Mouse (Mus musculus): Measurements from ENCODE around the gene Hnrnph1. TPM values are rescaled to one million over a fixed set of nuclear protein-coding genes. Genes with fewer than 3 reads are reported as not detected.

Hnrnph1 gene
- polyA plus RNA-seq, 1 experiment from 2014 or later: 98.4 TPM

GRCm38 (mm10) chr11:50403367-50404014 is 26.7 kb downstream of the Hnrnph1 start:
- H3K79me2 ChIP-seq (ENCODE audit: inconsistent target): no peaks in the 10 kb centered on the region
- 92% methylated on average over 10 of the region's 10 CpGs for WGBS (ENCODE audit: missing documents)
- peaks cover 85% of the 10 kb centered on the region for H3K36me3 ChIP-seq (ENCODE audit: inconsistent target)
- no peak overlapping the region for H3K27ac ChIP-seq
- no peak overlapping the region for H3K4me3 ChIP-seq (ENCODE audit: inconsistent target)

DNA sequence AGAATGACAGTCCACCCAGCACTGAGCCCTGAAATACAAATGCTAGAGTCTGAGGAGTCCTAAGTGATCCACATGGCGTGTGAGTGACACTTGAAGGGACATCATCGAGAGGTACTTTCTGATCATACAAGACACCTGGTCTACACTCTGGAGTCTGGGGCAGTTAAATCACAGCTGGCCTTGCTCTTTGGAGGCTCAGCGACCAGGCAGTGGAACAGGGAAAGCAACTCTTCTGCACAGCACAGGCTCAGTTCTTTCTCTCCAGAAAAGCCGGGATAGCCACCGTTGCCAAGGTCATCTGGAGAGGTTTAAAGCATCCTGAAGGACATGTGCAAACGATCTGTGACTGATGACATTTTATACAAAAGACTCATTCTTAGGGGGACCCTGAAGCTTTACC is 30.4 kb downstream of the Hnrnph1 start:
- WGBS (ENCODE audit: missing documents): 98% methylated on average over 6 of the region's 6 CpGs
- H3K79me2 ChIP-seq (ENCODE audit: inconsistent target): no peaks in the 10 kb centered on the region
- no peak overlapping the region for H3K27ac ChIP-seq
- H3K36me3 ChIP-seq (ENCODE audit: inconsistent target): peaks cover 70% of the 10 kb centered on the region
- H3K4me3 ChIP-seq (ENCODE audit: inconsistent target): no peak overlapping the region

- no peak overlapping the region for H3K27ac ChIP-seq
These were observed 38.9 kb downstream of the Hnrnph1 start for GRCm38 (mm10) chr11:50415563-50416241.

DNA sequence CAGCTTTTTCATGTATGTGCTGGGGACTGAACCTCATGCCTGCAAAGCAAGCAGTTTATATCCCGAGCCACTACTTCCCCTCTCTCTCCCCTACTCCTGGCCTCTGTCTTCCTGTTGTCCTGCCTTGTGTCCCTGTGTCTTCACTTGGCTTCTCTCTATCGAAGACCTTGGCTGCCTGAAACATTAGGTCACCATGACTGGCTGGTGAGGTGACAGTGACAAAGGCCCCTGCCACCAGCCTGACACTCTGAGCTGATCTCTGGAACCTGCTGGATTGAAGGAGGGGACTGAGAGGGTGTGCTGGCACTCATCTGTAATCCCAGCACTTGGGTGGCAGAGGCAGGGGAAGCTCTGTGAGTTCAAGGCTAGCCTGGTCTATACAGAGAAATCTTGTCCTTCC is 41.1 kb downstream of the Hnrnph1 start:
- H3K79me2 ChIP-seq (ENCODE audit: inconsistent target): peaks cover 9% of the 10 kb centered on the region; the same call in 1 of the 2 replicates
- no peak overlapping the region for H3K27ac ChIP-seq
- WGBS (ENCODE audit: missing documents): 61% methylated on average over 2 of the region's 2 CpGs
- H3K4me3 ChIP-seq (ENCODE audit: inconsistent target): no peak overlapping the region
- peaks cover 48% of the 10 kb centered on the region for H3K36me3 ChIP-seq (ENCODE audit: inconsistent target)

More at GRCm38 (mm10) chr11:50415563-50416241, 38.9 kb downstream of the Hnrnph1 start:
- H3K4me3 ChIP-seq (ENCODE audit: inconsistent target): no peak overlapping the region
- no peaks in the 10 kb centered on the region for H3K79me2 ChIP-seq (ENCODE audit: inconsistent target)
- WGBS (ENCODE audit: missing documents): 51% methylated on average over 6 of the region's 6 CpGs
- peaks cover 55% of the 10 kb centered on the region for H3K36me3 ChIP-seq (ENCODE audit: inconsistent target)

DNA sequence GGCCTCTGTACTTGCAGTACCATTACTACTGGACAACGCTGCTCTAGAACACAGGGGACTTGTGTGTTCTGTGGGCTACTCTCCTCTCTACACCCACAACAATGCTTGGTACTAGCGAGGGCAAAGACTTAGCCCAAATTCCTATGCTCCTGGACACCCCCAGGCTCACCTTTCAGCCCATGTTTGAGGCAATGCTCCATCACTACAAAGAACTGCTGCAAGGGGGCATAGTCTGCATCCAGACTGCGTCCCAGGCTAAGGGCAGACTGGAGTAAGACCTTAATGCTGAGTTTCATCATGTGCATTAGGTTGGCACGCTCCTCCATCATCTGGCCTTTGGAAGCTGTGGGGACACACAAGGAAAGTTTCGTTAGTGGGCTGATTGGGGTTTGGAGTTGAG is 44.7 kb downstream of the Hnrnph1 start:
- H3K4me3 ChIP-seq (ENCODE audit: inconsistent target): no peak overlapping the region
- WGBS (ENCODE audit: missing documents): 87% methylated on average over 5 of the region's 5 CpGs
- peaks cover 45% of the 10 kb centered on the region for H3K79me2 ChIP-seq (ENCODE audit: inconsistent target)
- no peak overlapping the region for H3K27ac ChIP-seq
- H3K36me3 ChIP-seq (ENCODE audit: inconsistent target): peaks cover 31% of the 10 kb centered on the region

- no peak overlapping the region for H3K27ac ChIP-seq
These were observed 45.4 kb downstream of the Hnrnph1 start for GRCm38 (mm10) chr11:50421934-50422780.

GRCm38 (mm10) chr11:50426056-50426455 is 49.3 kb downstream of the Hnrnph1 start:
- WGBS (ENCODE audit: missing documents): 95% methylated on average over 4 of the region's 4 CpGs
- Histone ChIP-seq H3K27ac (no peak overlapping the region), H3K79me2 (ENCODE audit: inconsistent target) (peaks cover 85% of the 10 kb centered on the region), H3K36me3 (ENCODE audit: inconsistent target) (peaks cover 8% of the 10 kb centered on the region; the same call in 1 of the 2 replicates), H3K4me3 (ENCODE audit: inconsistent target) (no peak overlapping the region)

More at GRCm38 (mm10) chr11:50421934-50422780, 45.4 kb downstream of the Hnrnph1 start:
- WGBS (ENCODE audit: missing documents): 43% methylated on average over 21 of the region's 22 CpGs
- H3K79me2 ChIP-seq (ENCODE audit: inconsistent target): peaks cover 52% of the 10 kb centered on the region
- no peak overlapping the region for H3K4me3 ChIP-seq (ENCODE audit: inconsistent target)
- H3K36me3 ChIP-seq (ENCODE audit: inconsistent target): peaks cover 24% of the 10 kb centered on the region

GRCm38 (mm10) chr11:50430277-50431133 is 53.7 kb downstream of the Hnrnph1 start, which contains the start of gene Rufy1:
Gene Rufy1 (minus strand): TSS chr11:50431125.
- peak within 1 kb of the TSS; percentile 60 for H3K4me3 ChIP-seq (ENCODE audit: inconsistent target)
- peaks cover 50% of the 10 kb centered on the region for H3K79me2 ChIP-seq (ENCODE audit: inconsistent target)
- H3K27ac ChIP-seq: peak within 1 kb of the TSS; percentile 89
- WGBS (ENCODE audit: missing documents): under 1% methylated on average over 87 of the region's 90 CpGs
- H3K36me3 ChIP-seq (ENCODE audit: inconsistent target): no peaks in the 10 kb centered on the region

DNA sequence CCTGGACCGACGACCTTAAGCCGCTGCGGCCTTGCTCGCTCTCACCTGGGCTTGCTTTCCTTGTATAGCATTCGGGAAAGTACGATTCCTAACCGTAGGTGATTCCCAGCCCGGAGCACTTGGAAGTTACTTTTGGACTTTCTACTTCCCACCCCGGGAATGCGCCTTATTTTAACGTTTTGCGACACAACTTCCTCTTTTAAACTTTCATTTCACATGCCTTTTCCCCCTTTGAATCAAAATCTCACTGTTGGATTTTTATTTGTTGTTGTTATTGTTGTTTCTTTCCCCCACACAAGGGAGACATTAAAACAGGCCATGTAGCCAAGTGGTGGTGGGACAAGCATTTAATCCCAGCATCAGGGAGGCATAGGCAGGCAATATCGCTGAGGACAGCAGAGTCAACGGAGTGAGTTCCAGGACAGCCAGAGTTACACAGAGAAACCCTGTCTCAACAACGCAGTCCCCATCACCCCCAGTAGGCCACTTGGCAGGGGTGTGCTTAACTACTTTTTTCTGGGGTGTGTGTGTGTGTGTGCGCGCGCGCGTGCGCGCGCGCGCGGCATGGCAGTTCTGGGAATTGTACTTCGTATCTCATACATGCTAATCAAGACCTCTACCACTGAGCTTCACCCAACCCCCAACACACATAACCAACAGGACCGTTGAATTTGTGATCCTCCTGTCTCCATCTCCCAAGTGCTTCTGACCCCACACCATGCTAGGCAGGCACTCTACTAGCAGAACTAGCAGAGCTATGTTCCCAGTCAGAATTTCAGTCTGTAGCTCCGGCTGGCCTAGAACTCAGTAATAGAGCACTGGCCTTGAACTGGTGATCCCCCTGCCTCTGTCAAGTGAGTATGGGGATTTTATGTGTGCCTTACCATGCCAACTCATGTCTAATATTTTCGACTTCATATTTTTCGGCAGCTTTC is 54.6 kb downstream of the Hnrnph1 start:
- Histone ChIP-seq H3K27ac (peak overlapping the region; percentile 89), H3K79me2 (ENCODE audit: inconsistent target) (peaks cover 41% of the 10 kb centered on the region), H3K36me3 (ENCODE audit: inconsistent target) (no peaks in the 10 kb centered on the region), H3K4me3 (ENCODE audit: inconsistent target) (peak overlapping the region; percentile 48)
- 23% methylated on average over 27 of the region's 32 CpGs for WGBS (ENCODE audit: missing documents)

GRCm38 (mm10) chr11:50432069-50432440 is 55.3 kb downstream of the Hnrnph1 start:
- Histone ChIP-seq H3K79me2 (ENCODE audit: inconsistent target) (peaks cover 34% of the 10 kb centered on the region), H3K4me3 (ENCODE audit: inconsistent target) (no peak overlapping the region), H3K36me3 (ENCODE audit: inconsistent target) (no peaks in the 10 kb centered on the region), H3K27ac (no peak overlapping the region)
- 95% methylated on average over 3 of the region's 3 CpGs for WGBS (ENCODE audit: missing documents)

GRCm38 (mm10) chr11:50432896-50433295 is 56.1 kb downstream of the Hnrnph1 start:
- no peak overlapping the region for H3K4me3 ChIP-seq (ENCODE audit: inconsistent target)

More at GRCm38 (mm10) chr11:50432896-50433295, 56.1 kb downstream of the Hnrnph1 start:
- peaks cover 26% of the 10 kb centered on the region for H3K79me2 ChIP-seq (ENCODE audit: inconsistent target)
- H3K27ac ChIP-seq: no peak overlapping the region
- WGBS (ENCODE audit: missing documents): 58% methylated on average over 5 of the region's 5 CpGs
- no peaks in the 10 kb centered on the region for H3K36me3 ChIP-seq (ENCODE audit: inconsistent target)
